Mouse (Mus musculus) forebrain, embryonic 12.5 days (tissue): ENCODE results near the gene Dcaf8. TPM values are rescaled to one million over a fixed set of nuclear protein-coding genes. Genes with fewer than 3 reads are reported as not detected.
A peak's percentile ranks its signal among the peaks of the same experiment; 100 is the strongest.

ENCODE experiments used
- ATAC-seq: fragments of 200-750 bp; cut with Nextera tagmentation; 2 replicates; pipeline ENCODE4 v1.8.0; 2017; ENCODE audit warnings: moderate TSS enrichment; ENCODE audit not compliant: low FRiP score
- H3K27ac ChIP-seq: fragments of 300-500 bp; sonication (generic); 2 replicates; pipeline ENCODE4 v1.5.1; 2016; ENCODE audit warnings: mild to moderate bottlenecking
- H3K27me3 ChIP-seq: fragments of 300-500 bp; sonication (generic); 2 replicates; pipeline ENCODE4 v1.6.1; 2016; ENCODE audit warnings: mild to moderate bottlenecking
- H3K36me3 ChIP-seq: fragments of 300-500 bp; sonication (generic); replicated peaks from 2 replicates; pipeline ENCODE4 v1.6.1; 2016; ENCODE audit warnings: mild to moderate bottlenecking
- H3K4me1 ChIP-seq: fragments of 300-500 bp; sonication (generic); 2 replicates; pipeline ENCODE4 v1.6.1; 2016
- H3K4me2 ChIP-seq: fragments of 300-500 bp; sonication (generic); 2 replicates; pipeline ENCODE4 v1.6.1; 2016; ENCODE audit warnings: mild to moderate bottlenecking, moderate library complexity
- H3K4me3 ChIP-seq: fragments of 300-500 bp; sonication (generic); replicated peaks from 2 replicates; pipeline ENCODE4 v1.5.1; 2016; ENCODE audit warnings: mild to moderate bottlenecking
- H3K9ac ChIP-seq: fragments of 300-500 bp; sonication (generic); 2 replicates; pipeline ENCODE4 v1.6.1; 2016; ENCODE audit warnings: mild to moderate bottlenecking
- H3K9me3 ChIP-seq: fragments of 300-500 bp; sonication (generic); 2 replicates; pipeline ENCODE4 v1.6.1; 2016
- WGBS: fragments of 180-500 bp; shearing (Covaris S2); methylation state at CpG from one replicate; pipeline ENCODE4 v1.1.7; 2016; 5-methylcytosine and 5-hydroxymethylcytosine counted together
- polyA plus RNA-seq: library from polyadenylated mRNA; unstranded; fragments of >200 nt; fragmentation: Nextera tagmentation; extraction: Ambion mirVana; gene quantifications from 2 replicates; pipeline ENCODE4 v1.2.1, GENCODE M21; 2016

Gene Dcaf8
- 139 and 143 TPM in 2 replicates for polyA plus RNA-seq

DNA sequence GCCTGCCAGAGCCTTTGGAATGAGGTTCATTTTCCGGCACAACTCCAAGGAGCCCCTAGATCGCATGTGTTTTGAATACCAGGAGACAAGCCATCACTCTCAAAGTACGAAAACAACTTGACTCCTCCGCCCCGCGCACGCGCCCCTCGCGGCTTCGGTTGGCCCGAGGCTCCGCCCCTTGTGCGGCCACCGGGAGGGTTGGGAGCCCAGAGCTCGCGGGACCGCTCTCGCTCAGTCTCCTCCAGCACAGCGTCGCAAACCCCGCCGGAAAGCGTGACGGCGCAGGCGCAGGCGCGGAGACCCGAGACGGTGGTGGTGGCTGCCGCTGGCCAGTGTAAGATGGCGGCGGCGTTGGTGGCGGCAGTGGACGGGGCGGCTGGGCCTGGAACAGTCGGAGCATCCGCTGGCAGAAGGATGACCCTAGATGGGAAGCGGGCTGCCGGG, at the start of gene Dcaf8:
Gene Dcaf8 (plus strand): TSS at position 250 of the 444 bp plus-strand sequence.
- peak; percentile 98 for ATAC-seq
- H3K27ac ChIP-seq, result peak within 1 kb of the TSS; percentile 95
- no peaks in the 10 kb centered on the region for H3K9me3 ChIP-seq
- peaks cover 20% of the 10 kb centered on the region for H3K36me3 ChIP-seq
- peak within 1 kb of the TSS; percentile 98 for H3K9ac ChIP-seq
- WGBS, result 0% methylated on average over 41 of the region's 42 CpGs
- peak within 1 kb of the TSS; percentile 77 for H3K4me2 ChIP-seq
- peak within 1 kb of the TSS; percentile 74 for H3K4me3 ChIP-seq
- H3K27me3 ChIP-seq, result no peaks in the 10 kb centered on the region
- H3K4me1 ChIP-seq, result peaks cover 28% of the 10 kb centered on the region

- H3K9me3 ChIP-seq, result no peaks in the 10 kb centered on the region
- no peaks in the 10 kb centered on the region for H3K27me3 ChIP-seq
- H3K4me1 ChIP-seq, result no peaks in the 10 kb centered on the region
- H3K4me3 ChIP-seq, result no peak overlapping the region
- H3K36me3 ChIP-seq, result peaks cover 75% of the 10 kb centered on the region
- 92% methylated on average over 6 of the region's 6 CpGs for WGBS
- no peak overlapping the region for H3K4me2 ChIP-seq
- H3K27ac ChIP-seq, result no peak overlapping the region
- no peak overlapping the region for H3K9ac ChIP-seq
- ATAC-seq, result no peak
Measured at GRCm38 (mm10) chr1:172099325-172100033, 48.4 kb upstream of the Dcaf8 start.

GRCm38 (mm10) chr1:172103619-172104018, 44.3 kb upstream of the Dcaf8 start:
- Histone ChIP-seq H3K9ac (no peak overlapping the region), H3K4me1 (no peaks in the 10 kb centered on the region), H3K27ac (no peak overlapping the region), H3K27me3 (no peaks in the 10 kb centered on the region), H3K36me3 (peaks cover 87% of the 10 kb centered on the region), H3K4me3 (no peak overlapping the region), H3K4me2 (no peak overlapping the region), H3K9me3 (no peaks in the 10 kb centered on the region)
- no peak for ATAC-seq
- WGBS, result 94% methylated on average over 4 of the region's 4 CpGs

- no peaks in the 10 kb centered on the region for H3K4me1 ChIP-seq
- WGBS, result 88% methylated on average over 11 of the region's 11 CpGs
- H3K27me3 ChIP-seq, result no peaks in the 10 kb centered on the region
- H3K4me3 ChIP-seq, result no peak overlapping the region
- H3K27ac ChIP-seq, result no peak overlapping the region
- no peak overlapping the region for H3K4me2 ChIP-seq
- no peak overlapping the region for H3K9ac ChIP-seq
- ATAC-seq, result no peak
- no peaks in the 10 kb centered on the region for H3K9me3 ChIP-seq
- peaks cover 92% of the 10 kb centered on the region for H3K36me3 ChIP-seq
Measured at GRCm38 (mm10) chr1:172105101-172105500, 42.8 kb upstream of the Dcaf8 start.

GRCm38 (mm10) chr1:172107777-172108477, 40.0 kb upstream of the Dcaf8 start:
- H3K4me3 ChIP-seq, result no peak overlapping the region
- H3K27me3 ChIP-seq, result no peaks in the 10 kb centered on the region
- no peaks in the 10 kb centered on the region for H3K9me3 ChIP-seq
- peaks cover 96% of the 10 kb centered on the region for H3K36me3 ChIP-seq
- H3K27ac ChIP-seq, result no peak overlapping the region
- H3K4me1 ChIP-seq, result no peaks in the 10 kb centered on the region
- no peak overlapping the region for H3K4me2 ChIP-seq
- 80% methylated on average over 10 of the region's 10 CpGs for WGBS
- H3K9ac ChIP-seq, result no peak overlapping the region
- ATAC-seq, result no peak

DNA sequence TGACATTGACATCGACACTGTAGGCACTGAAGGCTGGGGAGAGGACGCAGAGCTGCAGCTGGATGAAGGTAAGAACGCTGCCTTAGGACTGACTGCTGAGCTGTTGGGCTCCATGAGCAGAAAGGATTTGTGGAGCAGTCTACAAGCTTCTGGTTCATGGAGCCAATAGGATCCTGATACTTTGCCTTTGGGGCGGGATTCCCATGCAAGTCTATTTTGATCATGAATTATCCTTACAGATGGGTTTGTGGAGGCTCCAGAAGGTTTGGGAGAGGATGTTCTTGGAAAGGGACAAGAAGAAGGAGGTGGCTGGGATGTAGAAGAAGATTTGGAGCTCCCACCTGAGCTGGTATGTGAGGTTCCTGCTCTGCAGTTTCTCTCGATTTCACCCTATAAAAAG, 30.9 kb upstream of the Dcaf8 start:
- Histone ChIP-seq H3K9me3 (no peaks in the 10 kb centered on the region), H3K27me3 (no peaks in the 10 kb centered on the region), H3K4me2 (no peak overlapping the region), H3K4me3 (no peak overlapping the region), H3K27ac (no peak overlapping the region), H3K4me1 (no peaks in the 10 kb centered on the region), H3K9ac (no peak overlapping the region), H3K36me3 (peaks cover 98% of the 10 kb centered on the region)
- ATAC-seq, result no peak
- 88% methylated on average over 5 of the region's 5 CpGs for WGBS

DNA sequence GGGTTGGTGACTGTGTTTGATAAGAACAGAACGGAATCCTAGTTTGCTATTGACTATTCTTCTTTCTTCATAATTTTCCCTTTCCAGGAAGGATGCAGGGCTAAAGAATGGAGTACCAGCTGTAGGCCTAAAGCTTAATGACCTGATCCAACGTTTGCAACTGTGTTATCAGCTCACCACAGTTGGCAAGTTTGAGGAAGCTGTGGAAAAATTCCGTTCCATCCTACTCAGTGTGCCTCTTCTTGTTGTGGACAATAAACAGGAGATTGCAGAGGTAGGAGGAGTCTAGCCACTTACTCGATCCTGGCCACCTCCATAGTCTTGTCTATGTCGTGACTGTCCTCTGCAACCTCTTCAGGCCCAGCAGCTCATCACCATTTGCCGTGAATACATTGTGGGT, 28.8 kb upstream of the Dcaf8 start:
- Histone ChIP-seq H3K36me3 (peaks cover 93% of the 10 kb centered on the region), H3K27me3 (no peaks in the 10 kb centered on the region), H3K4me1 (no peaks in the 10 kb centered on the region), H3K4me3 (no peak overlapping the region), H3K27ac (no peak overlapping the region), H3K4me2 (no peak overlapping the region), H3K9ac (no peak overlapping the region), H3K9me3 (no peaks in the 10 kb centered on the region)
- no peak for ATAC-seq
- 88% methylated on average over 6 of the region's 6 CpGs for WGBS

DNA sequence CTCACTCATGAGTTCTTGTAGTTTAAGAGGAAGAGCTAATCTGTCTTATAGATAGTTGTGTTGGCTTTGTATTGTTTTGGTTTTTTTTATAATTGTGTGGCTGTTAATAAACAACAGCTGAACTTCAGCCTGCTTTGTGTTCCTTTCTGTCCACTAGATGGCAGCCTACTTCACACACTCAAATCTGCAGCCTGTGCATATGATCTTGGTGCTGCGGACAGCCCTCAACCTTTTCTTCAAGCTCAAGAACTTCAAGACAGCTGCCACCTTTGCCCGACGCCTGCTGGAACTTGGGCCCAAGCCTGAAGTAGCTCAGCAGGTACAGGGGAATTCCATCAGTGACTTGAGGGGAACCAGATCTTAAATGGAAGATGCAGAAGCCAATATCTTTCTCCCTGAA, 28.2 kb upstream of the Dcaf8 start:
- Histone ChIP-seq H3K36me3 (peaks cover 87% of the 10 kb centered on the region), H3K4me1 (no peaks in the 10 kb centered on the region), H3K4me2 (no peak overlapping the region), H3K27ac (no peak overlapping the region), H3K9ac (no peak overlapping the region), H3K4me3 (no peak overlapping the region), H3K27me3 (no peaks in the 10 kb centered on the region), H3K9me3 (no peaks in the 10 kb centered on the region)
- 0 out of 2 replicates have a peak, but pooled peaks have one; percentile 28 for ATAC-seq
- WGBS, result 41% methylated on average over 3 of the region's 3 CpGs

DNA sequence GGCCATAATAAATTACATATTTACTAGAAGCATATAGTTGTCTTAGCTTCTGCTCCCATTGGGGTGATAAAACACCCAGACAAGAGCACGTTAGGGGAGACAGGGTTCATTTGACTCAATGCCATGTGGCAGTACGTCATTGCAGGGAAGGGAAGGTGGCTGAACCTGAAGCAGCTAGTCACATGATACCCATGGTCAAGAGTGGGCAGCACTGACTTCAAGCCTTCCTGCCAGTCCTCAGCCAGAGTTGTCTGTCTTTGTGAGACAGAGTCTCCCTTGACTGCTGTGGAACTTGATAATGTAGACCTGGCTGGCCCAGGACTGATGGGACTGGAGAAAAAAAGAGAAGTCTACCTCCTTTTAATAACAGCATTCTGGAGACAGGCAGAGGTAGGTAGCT, 25.2 kb upstream of the Dcaf8 start:
- peaks cover 12% of the 10 kb centered on the region for H3K4me1 ChIP-seq
- ATAC-seq, result no peak
- H3K4me2 ChIP-seq, result no peak overlapping the region
- peaks cover 58% of the 10 kb centered on the region for H3K36me3 ChIP-seq
- no peaks in the 10 kb centered on the region for H3K27me3 ChIP-seq
- H3K9ac ChIP-seq, result no peak overlapping the region
- no peak overlapping the region for H3K4me3 ChIP-seq
- no peaks in the 10 kb centered on the region for H3K9me3 ChIP-seq
- 84% methylated on average over 2 of the region's 2 CpGs for WGBS
- H3K27ac ChIP-seq, result no peak overlapping the region

- Histone ChIP-seq H3K27ac (no peak overlapping the region), H3K36me3 (peaks cover 51% of the 10 kb centered on the region)
- no peak for ATAC-seq
Measured at GRCm38 (mm10) chr1:172124572-172124971, 23.3 kb upstream of the Dcaf8 start.

GRCm38 (mm10) chr1:172126376-172127347, 21.2 kb upstream of the Dcaf8 start, which contains the start of gene Pex19:
Gene Pex19, plus strand, starts transcription at chr1:172126755.
- Histone ChIP-seq H3K9me3 (no peaks in the 10 kb centered on the region), H3K4me1 (peaks cover 18% of the 10 kb centered on the region), H3K4me2 (peak within 1 kb of the TSS; percentile 70), H3K27me3 (no peaks in the 10 kb centered on the region), H3K27ac (no peak within 1 kb of the TSS), H3K9ac (peak within 1 kb of the TSS; percentile 77), H3K36me3 (peaks cover 48% of the 10 kb centered on the region), H3K4me3 (peak within 1 kb of the TSS; percentile 75)
- WGBS, result 1% methylated on average over 42 of the region's 42 CpGs
- peak; percentile 96 for ATAC-seq

More at GRCm38 (mm10) chr1:172124572-172124971, 23.3 kb upstream of the Dcaf8 start:
- H3K4me3 ChIP-seq, result no peak overlapping the region
- 88% methylated on average over 6 of the region's 6 CpGs for WGBS
- H3K4me1 ChIP-seq, result peaks cover 18% of the 10 kb centered on the region
- H3K4me2 ChIP-seq, result no peak overlapping the region
- H3K27me3 ChIP-seq, result no peaks in the 10 kb centered on the region
- H3K9ac ChIP-seq, result no peak overlapping the region
- no peaks in the 10 kb centered on the region for H3K9me3 ChIP-seq

- no peak for ATAC-seq
- Histone ChIP-seq H3K9me3 (no peaks in the 10 kb centered on the region), H3K27me3 (no peaks in the 10 kb centered on the region), H3K9ac (peak overlapping the region; percentile 77), H3K27ac (no peak overlapping the region), H3K36me3 (peaks cover 48% of the 10 kb centered on the region), H3K4me1 (peaks cover 18% of the 10 kb centered on the region), H3K4me3 (peak overlapping the region; percentile 75), H3K4me2 (peak overlapping the region; percentile 70)
- 54% methylated on average over 5 of the region's 5 CpGs for WGBS
Measured at GRCm38 (mm10) chr1:172127487-172127886, 20.4 kb upstream of the Dcaf8 start.
